Mouse (Mus musculus) induced T-regulatory cell, adult 2 months (primary cell): Measurements from ENCODE around the gene Jmjd1c.
A peak's percentile ranks its signal among the peaks of the same experiment; 100 is the strongest.

Source experiments
- DNase-seq: peaks from one replicate; pipeline ENCODE4 v3.0.0-alpha.2; 2012; ENCODE audit warnings: low read depth

The Jmjd1c gene

DNA sequence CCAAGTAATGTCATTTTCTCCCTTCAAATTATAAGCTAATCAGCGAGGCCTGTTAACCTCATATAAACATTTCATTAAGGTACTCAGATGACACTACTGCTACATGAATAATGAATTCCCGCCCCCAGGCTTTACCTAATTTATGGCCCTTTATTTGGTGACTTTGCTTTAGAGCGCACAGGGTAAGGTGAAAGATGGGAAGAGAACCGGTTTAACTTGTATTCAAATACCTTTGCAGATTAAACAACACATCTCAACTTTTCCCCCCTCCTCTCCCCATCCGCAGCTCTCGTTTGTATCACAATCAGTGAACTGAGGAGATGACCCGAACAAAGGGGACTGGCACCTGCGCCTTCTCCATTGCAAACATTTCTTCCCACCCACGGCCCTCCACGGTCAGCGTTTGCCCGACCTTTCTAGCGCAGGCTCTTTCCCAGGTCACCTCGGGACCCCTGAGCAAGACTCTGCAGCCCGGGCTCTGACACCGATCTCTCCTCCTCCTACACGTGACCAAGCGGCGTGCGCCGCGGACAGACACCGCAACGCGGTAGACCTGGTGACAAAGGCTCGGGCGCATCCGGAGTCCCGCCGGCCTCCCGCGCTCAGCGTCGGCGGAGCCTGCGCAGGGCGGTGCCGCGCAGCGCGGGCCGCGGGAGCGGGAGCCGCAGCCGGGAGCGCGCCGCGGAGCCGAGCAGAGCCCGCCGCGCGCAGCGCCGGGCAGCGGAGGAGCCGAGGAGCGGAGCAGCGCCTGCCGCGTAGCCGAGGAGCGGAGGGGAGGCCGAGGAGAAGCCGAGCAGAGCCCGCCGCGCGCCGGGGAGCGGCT lies at the start of gene Jmjd1c:
TSS of gene Jmjd1c (plus strand) at position 328 of the 823 bp plus-strand sequence.
- peak; percentile 84 for DNase-seq

DNA sequence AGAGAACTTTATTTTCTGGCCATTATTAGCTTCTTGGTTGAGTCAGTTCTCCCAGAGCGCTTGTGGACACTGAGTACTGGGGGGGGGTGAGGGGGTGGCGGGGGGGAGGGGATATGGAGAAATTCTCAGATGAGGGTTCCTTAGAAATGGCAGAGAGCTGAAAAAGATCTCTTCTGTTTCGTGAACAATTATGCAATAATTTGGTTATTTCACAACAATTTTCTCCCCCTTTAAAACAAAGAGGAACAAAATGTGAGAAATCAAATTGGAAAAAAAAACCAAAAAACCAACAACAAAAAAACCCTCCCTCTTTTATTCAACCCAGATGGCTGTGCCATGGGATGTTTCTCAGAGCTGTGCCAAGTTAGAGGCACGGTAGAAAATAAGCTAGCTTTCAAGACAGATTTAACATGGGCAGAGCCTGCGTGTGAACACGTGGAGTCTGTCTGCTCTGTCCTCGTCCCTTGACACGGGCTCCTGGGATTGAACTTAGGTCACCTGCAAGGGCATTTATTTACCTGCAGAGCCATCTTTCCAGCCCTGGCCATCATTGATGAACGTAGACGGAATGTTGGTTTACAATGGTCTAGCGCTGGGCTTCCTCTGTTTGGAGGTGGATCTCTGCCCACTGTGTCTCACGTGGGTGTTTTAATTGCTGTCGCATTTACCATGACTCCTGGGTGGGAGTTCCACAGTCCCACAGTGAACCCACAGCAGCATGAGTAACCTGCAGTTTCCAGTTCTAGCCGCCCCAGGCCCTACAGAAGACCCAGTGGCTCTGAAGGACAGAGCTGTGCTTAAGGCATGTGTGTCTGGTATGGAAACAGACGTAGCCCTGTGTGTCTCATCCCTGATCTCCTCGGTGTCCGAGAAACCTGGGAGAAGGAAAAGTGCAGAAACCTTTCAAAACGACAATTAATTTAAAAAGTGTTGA lies 47.9 kb upstream of the Jmjd1c start:
- no peak for DNase-seq

DNA sequence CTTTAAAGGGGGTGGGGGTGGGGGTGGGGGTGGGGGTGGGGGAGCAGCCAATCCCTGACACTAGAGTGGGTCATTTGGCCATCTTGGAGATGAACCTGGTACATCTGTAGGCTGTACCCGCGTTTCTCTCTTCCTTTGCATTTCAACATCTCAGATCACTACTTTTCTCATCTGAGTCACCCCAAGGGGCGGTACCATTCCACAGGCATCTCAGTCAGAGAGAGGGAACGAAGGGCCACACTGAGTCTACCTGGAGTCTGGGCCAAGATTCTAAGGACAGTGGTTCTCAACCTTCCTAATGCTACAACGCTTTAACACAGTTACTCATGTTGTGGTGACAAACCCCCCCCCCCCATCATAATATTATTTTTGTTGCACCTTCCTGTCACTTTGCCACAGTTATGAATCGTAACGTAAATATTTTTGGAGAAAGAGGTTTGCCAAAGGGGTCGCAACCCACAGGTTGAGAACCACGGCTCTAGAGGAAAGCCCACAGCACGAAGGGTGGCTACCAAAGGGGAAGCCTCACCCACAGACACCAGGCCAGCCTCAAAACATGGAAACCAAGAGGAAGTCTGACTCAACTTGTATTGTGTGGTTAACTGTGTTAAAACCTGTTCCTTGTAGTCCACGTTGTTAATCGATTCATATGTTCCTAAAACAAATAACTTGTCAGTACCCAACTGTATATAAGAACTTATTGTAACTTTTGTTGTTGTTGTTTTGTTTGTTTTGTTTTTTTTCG lies 46.9 kb upstream of the Jmjd1c start:
- DNase-seq = peak; percentile 71

DNA sequence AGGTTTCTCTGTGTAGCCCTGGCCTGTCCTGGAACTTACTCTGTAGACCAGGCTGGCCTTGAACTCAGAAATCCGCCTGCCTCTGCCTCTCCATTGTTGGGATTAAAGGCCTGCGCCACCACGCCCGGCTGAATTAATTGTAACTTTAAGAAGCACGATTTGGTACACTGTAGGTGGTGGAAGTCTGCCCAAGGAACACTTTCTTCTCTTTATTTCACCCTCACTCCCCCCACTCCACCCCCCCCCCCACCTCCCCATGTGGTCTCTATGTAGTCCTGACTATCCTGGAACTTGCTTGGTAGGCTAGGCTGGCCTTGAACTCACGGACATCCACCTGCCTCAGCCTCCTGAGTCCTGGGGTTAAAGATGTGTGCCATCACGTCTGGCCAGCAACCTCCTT lies 46.3 kb upstream of the Jmjd1c start:
- no peak for DNase-seq

GRCm38 (mm10) chr10:67050766-67051165 lies 45.2 kb upstream of the Jmjd1c start:
- no peak for DNase-seq

DNA sequence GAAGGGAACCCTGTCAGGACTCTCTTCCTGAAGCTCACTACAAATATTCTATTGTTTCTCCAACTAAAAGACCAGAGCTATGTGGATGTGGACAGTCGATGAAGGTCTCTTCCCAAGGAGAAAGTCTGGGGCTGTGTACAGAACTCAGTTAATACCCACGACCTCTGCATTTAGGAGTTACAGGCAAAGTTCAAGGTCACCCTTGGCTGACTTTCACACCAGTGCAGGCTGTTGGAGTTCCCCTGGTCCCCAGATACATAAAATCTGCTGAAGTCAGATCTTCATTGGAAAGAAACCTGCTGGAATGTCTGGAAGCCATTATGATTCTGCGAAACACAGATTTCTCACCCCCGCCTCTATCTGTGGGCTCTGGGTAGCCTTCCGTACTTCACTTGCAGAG lies 44.5 kb upstream of the Jmjd1c start:
- no peak for DNase-seq

DNA sequence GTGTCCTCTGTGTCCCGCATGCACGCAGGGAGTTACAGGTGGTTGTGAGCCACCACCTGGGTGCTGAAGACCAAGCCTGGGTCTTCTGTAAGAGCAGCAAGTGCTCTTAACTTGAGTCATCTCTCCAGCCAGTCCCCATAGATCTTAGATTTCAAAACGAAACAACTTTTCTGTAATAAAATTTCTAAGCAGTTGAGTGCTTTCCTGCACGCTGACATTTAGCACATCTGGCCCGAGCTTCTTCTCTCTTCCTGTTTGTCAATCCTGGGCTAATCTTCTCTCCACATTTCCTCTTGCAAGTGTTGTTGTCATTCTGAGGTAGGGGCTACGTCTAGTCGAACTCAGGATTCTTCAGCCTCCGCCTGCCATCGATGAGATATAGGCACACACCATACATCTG lies 43.5 kb upstream of the Jmjd1c start:
- peak; percentile 68 for DNase-seq

- DNase-seq = peak; percentile 22
Measured at GRCm38 (mm10) chr10:67053475-67053874, 42.5 kb upstream of the Jmjd1c start.

GRCm38 (mm10) chr10:67055867-67056856 lies 39.8 kb upstream of the Jmjd1c start:
- DNase-seq = no peak

- DNase-seq = no peak
Measured at GRCm38 (mm10) chr10:67057208-67057607, 38.7 kb upstream of the Jmjd1c start.

DNA sequence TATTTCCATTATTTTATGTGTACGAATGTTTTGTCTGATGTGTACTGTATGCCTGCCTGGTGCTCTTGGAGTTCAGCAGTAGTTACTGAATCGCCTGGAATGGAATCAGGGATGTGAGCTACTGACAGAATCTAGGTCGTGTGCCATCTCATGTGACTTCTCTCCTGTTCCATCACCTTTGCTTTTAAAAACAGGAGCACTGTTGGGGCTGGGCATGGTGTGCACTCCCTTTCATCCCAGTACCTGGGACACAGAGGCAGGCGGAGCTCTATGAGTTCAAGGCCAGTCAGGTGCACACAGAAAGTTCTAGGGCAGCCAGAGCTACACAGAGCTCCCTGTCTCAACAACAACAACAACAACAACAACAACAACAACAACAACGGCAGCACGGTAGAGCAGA lies 38.2 kb upstream of the Jmjd1c start:
- DNase-seq = no peak

GRCm38 (mm10) chr10:67058297-67058696 lies 37.6 kb upstream of the Jmjd1c start:
- no peak for DNase-seq

DNA sequence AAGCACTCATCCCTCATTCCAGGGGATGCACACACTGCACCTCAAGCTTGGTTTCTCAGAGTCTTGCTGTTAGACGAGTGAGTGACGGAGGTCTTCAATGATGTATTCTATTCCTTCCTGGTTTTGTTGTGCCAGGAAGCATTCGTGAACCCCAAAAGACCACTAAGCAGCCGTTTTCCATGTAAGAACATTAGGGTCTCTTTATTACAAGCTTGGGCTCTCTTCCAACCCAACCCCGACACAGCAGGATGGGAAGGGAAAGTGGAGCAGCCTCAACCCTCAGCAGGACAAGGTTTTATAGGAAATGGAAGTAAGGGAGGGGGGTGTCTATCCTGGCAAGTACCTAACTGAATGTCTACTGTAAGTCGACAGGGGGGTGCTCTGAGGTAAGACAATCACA lies 37.2 kb upstream of the Jmjd1c start:
- no peak for DNase-seq

- DNase-seq = no peak
Measured at GRCm38 (mm10) chr10:67061367-67061801, 34.5 kb upstream of the Jmjd1c start.

DNA sequence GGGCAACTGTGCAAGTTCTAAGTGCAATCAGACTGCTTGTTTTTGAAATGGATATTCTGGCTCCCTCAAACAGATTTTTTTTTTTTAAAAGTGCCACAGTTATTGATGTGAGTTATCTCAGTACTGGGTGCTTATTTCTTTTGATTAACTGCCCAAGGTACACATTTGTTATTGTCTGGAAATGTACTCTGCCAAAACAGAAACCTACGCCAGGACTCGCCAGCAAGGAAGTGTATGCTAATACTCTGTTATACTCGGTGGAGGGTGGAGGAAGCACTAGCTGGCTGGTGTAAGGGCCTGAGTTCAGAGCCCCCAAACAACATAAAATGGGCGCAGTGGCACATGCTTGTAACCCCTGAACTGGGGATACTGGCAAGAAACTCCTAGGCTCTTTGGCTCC lies 34.1 kb upstream of the Jmjd1c start:
- no peak for DNase-seq

DNA sequence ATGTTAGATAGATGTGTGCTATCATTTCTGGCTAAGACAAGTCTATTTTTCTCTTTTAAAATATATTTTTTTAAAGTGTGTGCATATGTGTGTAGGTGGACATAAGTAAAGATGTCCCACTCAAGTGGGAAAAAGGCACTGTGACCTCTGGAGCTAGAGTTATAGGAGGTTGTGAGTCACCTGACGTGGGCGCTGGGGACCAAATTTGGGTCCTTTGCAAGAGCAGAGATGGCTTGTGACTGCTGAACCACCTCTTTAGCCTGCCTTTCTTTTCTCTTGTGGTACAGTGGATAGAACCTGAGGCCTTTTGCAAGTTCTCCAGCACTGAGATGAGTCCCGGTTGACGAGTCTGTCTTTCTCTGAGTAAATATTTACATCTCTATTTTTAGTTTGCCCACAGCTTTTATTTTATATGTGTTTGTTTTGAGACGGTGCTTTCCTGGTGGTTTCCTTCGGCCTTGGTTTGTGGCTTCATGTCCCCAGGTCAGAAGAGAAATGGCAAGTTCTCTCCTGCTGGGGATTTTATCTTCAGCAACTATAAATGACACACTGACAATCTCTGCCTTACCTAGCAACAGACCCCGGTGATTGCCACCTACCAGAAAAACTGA lies 30.5 kb upstream of the Jmjd1c start:
- DNase-seq = peak; percentile 70

GRCm38 (mm10) chr10:67065927-67066326 lies 30.0 kb upstream of the Jmjd1c start:
- DNase-seq = no peak

GRCm38 (mm10) chr10:67066421-67066820 lies 29.5 kb upstream of the Jmjd1c start:
- DNase-seq = no peak

- DNase-seq = peak; percentile 74
Measured at GRCm38 (mm10) chr10:67069013-67069412, 26.9 kb upstream of the Jmjd1c start.

DNA sequence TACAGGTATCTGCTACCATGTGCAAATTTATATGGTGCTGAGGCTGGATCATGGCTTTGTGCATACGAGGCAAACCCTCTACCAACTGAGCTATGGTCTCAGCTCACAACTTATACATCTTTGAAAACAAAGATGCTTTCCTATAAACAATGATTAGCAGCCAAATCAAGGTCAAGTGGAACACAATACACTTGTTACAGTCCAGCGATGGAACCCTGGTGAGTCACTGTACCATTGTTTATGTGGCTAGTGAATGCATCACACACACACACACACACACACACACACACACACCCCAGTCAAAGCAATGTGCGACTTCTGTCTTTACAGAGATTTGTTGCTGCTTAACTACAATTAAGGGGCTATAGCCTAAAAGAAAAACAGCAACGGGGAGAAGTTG lies 24.5 kb upstream of the Jmjd1c start:
- DNase-seq = no peak

- DNase-seq = peak; percentile 79
Measured at GRCm38 (mm10) chr10:67071884-67072283, 24.0 kb upstream of the Jmjd1c start.
